In the genomic region with DNA sequence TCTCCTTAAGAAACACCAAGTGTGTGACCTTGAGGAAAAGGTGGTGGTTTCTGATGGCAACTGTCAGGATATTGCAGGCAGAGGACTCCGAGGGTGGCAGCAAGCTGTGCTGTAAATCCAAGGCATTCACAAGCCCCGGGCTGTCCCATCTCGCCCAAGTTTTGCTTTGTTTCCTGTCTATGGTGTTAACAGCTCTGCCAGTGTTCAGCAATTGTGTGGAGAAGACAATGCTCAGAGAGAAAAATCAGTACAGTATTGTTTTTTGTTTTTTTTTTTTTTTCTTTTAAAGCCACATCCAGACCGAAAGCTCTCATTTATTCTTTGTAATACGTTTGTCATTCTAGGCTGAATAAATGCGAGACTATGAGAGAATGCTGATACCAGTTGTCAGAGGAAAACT, we compare ENCODE assay signal across 21 mouse cellular contexts.
DNase-seq lines count a peak whose midpoint lies in the region; ATAC-seq and TF ChIP-seq lines count a peak whose summit lies in the region.
"Had no signal": no experiment of that assay in that cellular context is flagged by ENCODE, and none has a peak within 500 bp of the region (broad histone marks: within the 10 kb centered on the region; RNA-seq: fewer than 3 reads in every experiment).

No protein-coding gene starts in this region.

- peak; percentile 2 to 43 for DNase-seq in layer of hippocampus, adult 18-20 months (ENCODE audit: low spot score in 2 of 2)
- no peak for DNase-seq in layer of hippocampus, adult 2 months (ENCODE audit: low spot score in 2 of 2)
- DNase-seq in midbrain, embryonic 14.5 days: peak; percentile 10
- DNase-seq in midbrain, embryonic 11.5 days (ENCODE audit: low spot score, missing footprints): no peak
- DNase-seq in ZHBTc4 (ENCODE audit: low read depth, low spot score): peak; percentile 19
- no peak for DNase-seq in adrenal gland, adult 18-20 months (ENCODE audit: low spot score in 2 of 2)
- DNase-seq: adrenal gland, adult 8-10 months; adrenal gland, postnatal 36 days; cerebellum, adult 11-12 months; cerebellum, adult 9-10 months; cerebellum, postnatal 25 days; gastrocnemius, adult 2 months; gastrocnemius, postnatal 25 days; heart, postnatal 4 days had no signal

- no peak overlapping the region; the same call in 1 of the 2 replicates for H3K27ac ChIP-seq in layer of hippocampus, adult 2 months
- H3K27ac ChIP-seq in midbrain, embryonic 14.5 days (replicated peaks; ENCODE audit: low read depth, low read length): no peak overlapping the region
- no peak overlapping the region for H3K27ac ChIP-seq in midbrain, embryonic 11.5 days (ENCODE audit: low read depth, low read length)
- H3K27ac ChIP-seq in hindbrain, embryonic 16.5 days (ENCODE audit: low read depth, low read length): no peak overlapping the region
- H3K27ac ChIP-seq: embryonic facial prominence, embryonic 12.5 days; gastrocnemius, adult 2 months; heart, embryonic 13.5 days; hindbrain, embryonic 12.5 days; hindbrain, postnatal 0 days had no signal

- WGBS in midbrain, embryonic 14.5 days: 37% methylated on average over 6 of the region's 6 CpGs
- WGBS in midbrain, embryonic 11.5 days: 61% methylated on average over 6 of the region's 6 CpGs
- 32% methylated on average over 6 of the region's 6 CpGs for WGBS in hindbrain, embryonic 16.5 days

- H3K27me3 ChIP-seq in midbrain, embryonic 14.5 days (ENCODE audit: control insufficient read depth, insufficient read depth, low read length): no peaks in the 10 kb centered on the region
- no peaks in the 10 kb centered on the region for H3K27me3 ChIP-seq in midbrain, embryonic 11.5 days (ENCODE audit: control insufficient read depth, insufficient read depth, low read length)
- H3K27me3 ChIP-seq in hindbrain, embryonic 16.5 days (replicated peaks; ENCODE audit: control insufficient read depth, insufficient read depth, low read length): no peaks in the 10 kb centered on the region
- H3K27me3 ChIP-seq: embryonic facial prominence, embryonic 12.5 days; heart, embryonic 13.5 days; hindbrain, embryonic 12.5 days had no signal

- H3K36me3 ChIP-seq in midbrain, embryonic 14.5 days (ENCODE audit: control insufficient read depth, insufficient read depth, low read length): no peaks in the 10 kb centered on the region
- H3K36me3 ChIP-seq in midbrain, embryonic 11.5 days (ENCODE audit: control insufficient read depth, insufficient read depth, low read length): no peaks in the 10 kb centered on the region
- H3K36me3 ChIP-seq in hindbrain, embryonic 16.5 days (ENCODE audit: control insufficient read depth, insufficient read depth, low read length): no peaks in the 10 kb centered on the region
- H3K36me3 ChIP-seq: embryonic facial prominence, embryonic 12.5 days; G1E; heart, embryonic 13.5 days; hindbrain, embryonic 12.5 days had no signal

- H3K4me1 ChIP-seq in midbrain, embryonic 14.5 days (ENCODE audit: control insufficient read depth, insufficient read depth, low read length): no peaks in the 10 kb centered on the region
- H3K4me1 ChIP-seq in midbrain, embryonic 11.5 days (ENCODE audit: control insufficient read depth, insufficient read depth, low read length): no peaks in the 10 kb centered on the region
- H3K4me1 ChIP-seq in hindbrain, embryonic 16.5 days (ENCODE audit: control insufficient read depth, insufficient read depth, low read depth, low read length): no peaks in the 10 kb centered on the region

- no peak overlapping the region for H3K9ac ChIP-seq in midbrain, embryonic 14.5 days (replicated peaks; ENCODE audit: low read length)
- no peak overlapping the region for H3K9ac ChIP-seq in midbrain, embryonic 11.5 days (ENCODE audit: low read length)
- no peak overlapping the region for H3K9ac ChIP-seq in hindbrain, embryonic 16.5 days (ENCODE audit: low read depth, low read length)
- H3K9ac ChIP-seq: embryonic facial prominence, embryonic 12.5 days; heart, embryonic 13.5 days; hindbrain, embryonic 12.5 days had no signal

- no peak for ATAC-seq in midbrain, embryonic 14.5 days (ENCODE audit: low FRiP score, low TSS enrichment)
- no peak for ATAC-seq in midbrain, embryonic 11.5 days (ENCODE audit: low FRiP score)
- no peak for ATAC-seq in hindbrain, embryonic 16.5 days
- ATAC-seq: forebrain, embryonic 16.5 days; hindbrain, postnatal 0 days had no signal

- no peak overlapping the region for H3K4me2 ChIP-seq in midbrain, embryonic 14.5 days (ENCODE audit: low read length)
- no peak overlapping the region for H3K4me2 ChIP-seq in midbrain, embryonic 11.5 days
- H3K4me2 ChIP-seq in hindbrain, embryonic 16.5 days (ENCODE audit: low read length): no peak overlapping the region
- H3K4me2 ChIP-seq: embryonic facial prominence, embryonic 12.5 days; heart, embryonic 13.5 days; hindbrain, embryonic 12.5 days had no signal

- no peak for TF ChIP-seq CTCF in layer of hippocampus, adult 2 months (conservative IDR thresholded peaks at IDR 0.05)

- H3K9me3 ChIP-seq in midbrain, embryonic 14.5 days (ENCODE audit: control insufficient read depth, low read length): no peaks in the 10 kb centered on the region
- H3K9me3 ChIP-seq in midbrain, embryonic 11.5 days (ENCODE audit: control insufficient read depth, low read length): no peaks in the 10 kb centered on the region
- no peaks in the 10 kb centered on the region for H3K9me3 ChIP-seq in hindbrain, embryonic 16.5 days (ENCODE audit: control insufficient read depth, low read length)
- H3K9me3 ChIP-seq: embryonic facial prominence, embryonic 12.5 days; heart, embryonic 13.5 days; hindbrain, embryonic 12.5 days had no signal

- H3K4me3 ChIP-seq in layer of hippocampus, adult 2 months: no peak overlapping the region
- H3K4me3 ChIP-seq in midbrain, embryonic 14.5 days (replicated peaks; ENCODE audit: low read depth, low read length): no peak overlapping the region
- H3K4me3 ChIP-seq in midbrain, embryonic 11.5 days (ENCODE audit: low read depth, low read length): no peak overlapping the region
- no peak overlapping the region for H3K4me3 ChIP-seq in hindbrain, embryonic 16.5 days (ENCODE audit: low read length)
- H3K4me3 ChIP-seq: embryonic facial prominence, embryonic 12.5 days; gastrocnemius, adult 2 months; heart, embryonic 13.5 days; hindbrain, embryonic 12.5 days had no signal

Comparison
In these comparisons a context has a peak if more than half of its experiments do, and no peak if none do; other contexts are left out.
1. DNase-seq: peak in layer of hippocampus, adult 18-20 months (2 of 2), midbrain, embryonic 14.5 days (single experiment) and ZHBTc4 (single experiment); none in layer of hippocampus, adult 2 months (0 of 2), midbrain, embryonic 11.5 days (single experiment) and adrenal gland, adult 18-20 months (0 of 2).